Mouse (Mus musculus) 416B (cell line): ENCODE data around the gene Hscb.

Experiments used
- DNase-seq: peaks from one replicate; pipeline ENCODE4 v3.0.0; 2011; ENCODE audit warnings: low read depth

The Hscb gene

GRCm38 (mm10) chr5:110831036-110831720, 8.4 kb downstream of the Hscb start:
- no peak for DNase-seq

- no peak for DNase-seq
Observed at GRCm38 (mm10) chr5:110827576-110827975, 12.0 kb downstream of the Hscb start.

GRCm38 (mm10) chr5:110826781-110827495, 12.6 kb downstream of the Hscb start:
- DNase-seq, result no peak

- DNase-seq, result no peak
Observed at GRCm38 (mm10) chr5:110824421-110824820, 15.2 kb downstream of the Hscb start.

GRCm38 (mm10) chr5:110809667-110810325, 29.8 kb downstream of the Hscb start, which contains the start of gene Ulk1:
Gene Ulk1, minus strand, starts transcription at chr5:110810097.
- DNase-seq, result peak; percentile 99

- DNase-seq, result peak; percentile 28
Observed at GRCm38 (mm10) chr5:110808821-110809666, 30.5 kb downstream of the Hscb start.

GRCm38 (mm10) chr5:110808061-110808631, 31.4 kb downstream of the Hscb start:
- peak; percentile 86 for DNase-seq

GRCm38 (mm10) chr5:110807453-110807852, 32.1 kb downstream of the Hscb start:
- no peak for DNase-seq

GRCm38 (mm10) chr5:110806676-110807075, 32.9 kb downstream of the Hscb start:
- no peak for DNase-seq

- DNase-seq, result no peak
Observed at GRCm38 (mm10) chr5:110806154-110806553, 33.4 kb downstream of the Hscb start.

GRCm38 (mm10) chr5:110804012-110804743, 35.4 kb downstream of the Hscb start:
- DNase-seq, result no peak

GRCm38 (mm10) chr5:110802809-110803208, 36.8 kb downstream of the Hscb start:
- DNase-seq, result no peak

GRCm38 (mm10) chr5:110802186-110802585, 37.4 kb downstream of the Hscb start:
- DNase-seq, result no peak

GRCm38 (mm10) chr5:110801036-110801624, 38.4 kb downstream of the Hscb start:
- DNase-seq, result no peak

- peak; percentile 32 for DNase-seq
Observed at GRCm38 (mm10) chr5:110797696-110798095, 41.9 kb downstream of the Hscb start.

GRCm38 (mm10) chr5:110794363-110794762, 45.2 kb downstream of the Hscb start:
- DNase-seq, result no peak

- peak; percentile 62 for DNase-seq
Observed at GRCm38 (mm10) chr5:110788684-110789083, 50.9 kb downstream of the Hscb start.

GRCm38 (mm10) chr5:110786081-110786835, 53.3 kb downstream of the Hscb start:
- DNase-seq, result no peak

GRCm38 (mm10) chr5:110783150-110783549, 56.4 kb downstream of the Hscb start:
- no peak for DNase-seq
